Mouse (Mus musculus) liver, adult 2 months (tissue): ENCODE measurements around the gene Hoxc5. TPM values are rescaled to one million over a fixed set of nuclear protein-coding genes. Genes with fewer than 3 reads are reported as not detected.

ENCODE experiments used
- DNase-seq: peaks from one replicate; pipeline ENCODE4 v3.0.0-alpha.2; 2011; ENCODE audit warnings: low read depth, low spot score; ENCODE audit errors: extremely low read depth
- H3K27ac ChIP-seq: fragments of 200-500 bp; replicated peaks from 2 replicates; pipeline ENCODE4 v1.5.1; 2012; ENCODE audit warnings: low read depth, mild to moderate bottlenecking, control low read depth, inconsistent platforms, low read length; ENCODE audit not compliant: insufficient read depth
- H3K27me3 ChIP-seq: fragments of 200-500 bp; 2 replicates; pipeline ENCODE4 v1.6.1; 2012; ENCODE audit warnings: mild to moderate bottlenecking, moderate library complexity, low read length, inconsistent platforms; ENCODE audit not compliant: control insufficient read depth, insufficient read depth
- H3K36me3 ChIP-seq: fragments of 200-500 bp; 2 replicates; pipeline ENCODE4 v1.6.1; 2012; ENCODE audit warnings: low read length, inconsistent platforms; ENCODE audit not compliant: control insufficient read depth, insufficient read depth
- H3K4me1 ChIP-seq: fragments of 200-500 bp; 2 replicates; pipeline ENCODE4 v1.6.1; 2011; ENCODE audit warnings: low read length; ENCODE audit not compliant: control insufficient read depth, insufficient read depth
- H3K4me3 ChIP-seq: fragments of 200-500 bp; 2 replicates; pipeline ENCODE4 v1.5.1; 2011; ENCODE audit warnings: low read depth, mild to moderate bottlenecking, control low read depth, low read length, moderate library complexity; ENCODE audit not compliant: insufficient read depth
- H3K79me2 ChIP-seq: fragments of 200-500 bp; 2 replicates; pipeline ENCODE4 v1.6.1; 2012; ENCODE audit warnings: inconsistent platforms, mild to moderate bottlenecking, low read length, moderate library complexity; ENCODE audit not compliant: control insufficient read depth, insufficient read depth
- H3K9ac ChIP-seq: fragments of 200-500 bp; 2 replicates; pipeline ENCODE4 v1.6.1; 2012; ENCODE audit warnings: low read depth, mild to moderate bottlenecking, control low read depth, inconsistent platforms, low read length
- CTCF ChIP-seq: fragments of 200-500 bp; IDR thresholded peaks from 2 replicates; pipeline ENCODE4 v1.5.1; 2011; ENCODE audit warnings: low read depth, low read length, control low read depth
- POLR2A ChIP-seq: fragments of 200-500 bp; IDR thresholded peaks from 2 replicates; pipeline ENCODE4 v1.6.1; 2011; ENCODE audit warnings: low read length, control low read depth; ENCODE audit not compliant: insufficient read depth; ENCODE audit errors: extremely low read depth
- WGBS: fragments of 180-500 bp; shearing (Covaris S2); methylation state at CpG from one replicate; pipeline ENCODE4 v1.1.7; 2018; 5-methylcytosine and 5-hydroxymethylcytosine counted together
- polyA plus RNA-seq: library from polyadenylated mRNA; depleted of rRNA; stranded (reverse); fragments of >200 nt; gene quantifications from 2 replicates; pipeline ENCODE4 v1.2.3, GENCODE M21; 2012
- total RNA-seq: library from RNA; depleted of rRNA; stranded (reverse); fragments of >200 nt; gene quantifications from 2 replicates; pipeline ENCODE4 v1.2.3, GENCODE M21; 2014

The Hoxc5 gene
- total and polyA plus RNA-seq, 2 experiments, result under 0.01 TPM; not detected in 1

- no peak for TF ChIP-seq CTCF
- no peak for TF ChIP-seq POLR2A
- Histone ChIP-seq H3K4me3 (no peak overlapping the region), H3K9ac (no peak overlapping the region), H3K79me2 (no peaks in the 10 kb centered on the region), H3K4me1 (no peaks in the 10 kb centered on the region), H3K27me3 (peaks cover 31% of the 10 kb centered on the region), H3K36me3 (no peaks in the 10 kb centered on the region), H3K27ac (no peak overlapping the region)
- no peak for DNase-seq
- 6% methylated on average over 12 of the region's 12 CpGs for WGBS
Measured at GRCm38 (mm10) chr15:102956906-102957305, 10.3 kb upstream of the Hoxc5 start.

GRCm38 (mm10) chr15:102959663-102960191 is 7.5 kb upstream of the Hoxc5 start:
- TF ChIP-seq POLR2A, result no peak
- peaks cover 30% of the 10 kb centered on the region for H3K27me3 ChIP-seq
- no peaks in the 10 kb centered on the region for H3K79me2 ChIP-seq
- WGBS, result 3% methylated on average over 13 of the region's 13 CpGs
- H3K36me3 ChIP-seq, result no peaks in the 10 kb centered on the region
- no peak overlapping the region for H3K9ac ChIP-seq
- no peak for DNase-seq
- H3K27ac ChIP-seq, result no peak overlapping the region
- no peaks in the 10 kb centered on the region for H3K4me1 ChIP-seq
- H3K4me3 ChIP-seq, result no peak overlapping the region

DNA sequence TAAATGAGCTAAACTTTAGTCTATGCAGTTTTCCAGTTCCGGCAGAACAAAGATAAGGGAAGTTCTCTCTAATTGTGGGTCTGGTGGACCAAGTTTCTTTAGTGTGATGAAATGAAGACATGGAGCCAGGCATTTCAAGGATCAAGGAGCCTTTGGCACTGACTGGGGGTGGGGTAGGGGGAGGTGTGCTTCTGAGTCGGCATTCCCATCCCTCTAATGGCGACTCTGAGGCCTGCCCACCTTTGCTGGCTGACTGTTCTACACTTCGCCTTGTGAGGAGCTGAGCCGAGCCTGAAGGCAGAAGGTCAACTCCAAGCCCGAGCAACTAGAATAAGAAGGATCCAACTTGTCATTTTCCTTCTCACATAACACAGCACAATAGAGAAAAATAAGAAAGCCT is 5.5 kb upstream of the Hoxc5 start:
- Histone ChIP-seq H3K9ac (no peak overlapping the region), H3K27me3 (peaks cover 29% of the 10 kb centered on the region), H3K4me3 (no peak overlapping the region), H3K79me2 (no peaks in the 10 kb centered on the region), H3K36me3 (no peaks in the 10 kb centered on the region), H3K27ac (no peak overlapping the region), H3K4me1 (no peaks in the 10 kb centered on the region)
- no peak for DNase-seq
- TF ChIP-seq POLR2A, result no peak
- TF ChIP-seq CTCF, result no peak
- WGBS, result 5% methylated on average over 6 of the region's 6 CpGs

- Histone ChIP-seq H3K79me2 (no peaks in the 10 kb centered on the region), H3K27ac (no peak overlapping the region), H3K9ac (no peak overlapping the region), H3K27me3 (peaks cover 32% of the 10 kb centered on the region), H3K4me1 (no peaks in the 10 kb centered on the region), H3K4me3 (no peak overlapping the region), H3K36me3 (no peaks in the 10 kb centered on the region)
- TF ChIP-seq POLR2A (no peak), CTCF (no peak)
- no peak for DNase-seq
- WGBS, result 8% methylated on average over 13 of the region's 13 CpGs
Measured at GRCm38 (mm10) chr15:102962492-102962891, 4.8 kb upstream of the Hoxc5 start.

GRCm38 (mm10) chr15:102963259-102963658 is 4.0 kb upstream of the Hoxc5 start:
- no peaks in the 10 kb centered on the region for H3K79me2 ChIP-seq
- no peak overlapping the region for H3K9ac ChIP-seq
- peaks cover 38% of the 10 kb centered on the region for H3K27me3 ChIP-seq
- 7% methylated on average over 8 of the region's 8 CpGs for WGBS
- H3K4me1 ChIP-seq, result no peaks in the 10 kb centered on the region
- H3K4me3 ChIP-seq, result no peak overlapping the region
- H3K27ac ChIP-seq, result no peak overlapping the region
- TF ChIP-seq POLR2A, result no peak
- no peak for TF ChIP-seq CTCF
- no peak for DNase-seq
- no peaks in the 10 kb centered on the region for H3K36me3 ChIP-seq

DNA sequence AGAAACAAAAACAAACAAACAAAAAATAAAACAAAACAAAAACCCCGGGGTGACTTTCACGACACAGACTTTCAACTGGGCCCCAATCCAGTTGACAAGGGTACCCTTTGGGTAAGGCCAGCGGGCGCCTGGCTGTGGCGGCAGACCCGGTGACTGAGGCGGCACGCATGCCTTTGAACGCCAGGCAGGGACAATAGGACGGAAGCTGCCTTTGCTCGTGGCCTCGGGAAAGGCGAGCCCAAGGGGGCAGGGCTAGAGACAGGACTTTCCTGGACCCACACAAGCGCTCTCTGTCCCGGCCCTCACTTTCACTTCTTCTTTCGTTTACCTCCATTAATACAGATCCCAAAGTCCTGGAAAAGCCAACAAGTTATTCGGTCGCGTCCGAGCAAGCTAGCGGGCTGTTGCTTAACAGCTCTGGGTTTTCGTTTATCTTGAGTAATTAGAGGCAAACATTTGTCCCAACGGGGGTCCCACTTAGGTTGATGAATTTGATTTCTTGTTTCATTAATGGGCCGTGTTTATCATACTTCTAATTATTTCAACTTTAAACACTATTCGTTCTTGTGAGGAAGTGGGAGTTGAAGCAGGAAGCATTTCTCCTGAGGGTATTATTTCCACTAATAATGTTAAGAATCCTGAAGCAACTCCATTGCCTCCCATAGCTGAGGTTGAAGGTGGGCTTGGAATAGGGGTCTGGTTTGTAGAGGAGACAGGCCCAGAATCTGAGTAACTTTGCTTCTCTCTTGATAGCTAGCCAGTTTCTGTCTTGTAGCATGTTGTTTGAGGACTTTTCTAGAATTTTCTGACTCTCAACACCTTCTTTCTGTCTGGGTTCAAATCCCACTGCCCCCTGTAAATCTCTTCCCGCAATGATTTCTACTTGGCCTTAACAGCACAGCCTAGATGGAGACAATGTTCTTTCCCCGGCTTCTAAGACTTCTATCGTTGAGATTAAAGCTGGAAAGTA is 3.3 kb upstream of the Hoxc5 start:
- DNase-seq, result peak; percentile 24

More for the DNA sequence above, 3.3 kb upstream of the Hoxc5 start:
- no peak overlapping the region; the same call in 1 of the 2 replicates for H3K4me3 ChIP-seq
- no peak overlapping the region for H3K9ac ChIP-seq
- no peaks in the 10 kb centered on the region for H3K36me3 ChIP-seq
- no peak for TF ChIP-seq POLR2A
- no peaks in the 10 kb centered on the region for H3K4me1 ChIP-seq
- 2% methylated on average over 28 of the region's 28 CpGs for WGBS
- H3K79me2 ChIP-seq, result no peaks in the 10 kb centered on the region
- H3K27me3 ChIP-seq, result peaks cover 38% of the 10 kb centered on the region
- H3K27ac ChIP-seq, result no peak overlapping the region
